Mouse (Mus musculus) liver, embryonic 14.5 days (tissue): Measurements from ENCODE around the gene Hoxd9.

Source experiments
- CTCF ChIP-seq: IDR thresholded peaks from 2 replicates; pipeline ENCODE4 v1.5.1; 2016; ENCODE audit warnings: antibody characterized with exemption, low read depth, control low read depth
- EP300 ChIP-seq: IDR thresholded peaks from 2 replicates; pipeline ENCODE4 v1.6.1; 2016; ENCODE audit warnings: antibody characterized with exemption, low read depth

DNA sequence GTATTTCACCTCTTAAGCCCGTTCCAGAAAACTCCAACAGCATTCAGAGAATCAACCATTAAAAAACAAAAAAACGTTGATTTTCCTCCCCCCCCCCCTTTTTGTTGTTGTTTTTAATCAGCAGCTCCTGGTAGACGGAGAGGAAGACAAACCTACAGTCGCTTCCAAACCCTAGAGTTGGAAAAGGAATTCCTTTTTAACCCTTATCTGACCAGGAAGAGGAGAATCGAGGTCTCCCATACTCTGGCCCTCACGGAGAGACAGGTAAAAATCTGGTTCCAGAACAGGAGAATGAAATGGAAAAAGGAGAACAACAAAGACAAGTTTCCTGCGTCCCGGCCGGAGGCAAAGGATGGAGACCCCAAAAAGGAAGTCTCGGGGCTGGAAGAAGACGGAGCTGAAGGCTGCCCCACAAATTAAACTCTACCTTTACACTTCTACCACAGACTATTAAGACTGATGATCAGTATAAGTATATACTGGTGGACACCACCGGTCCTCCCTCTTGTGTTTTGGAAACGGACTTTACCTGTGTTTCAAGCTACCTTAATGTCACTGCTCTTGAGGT, 8.9 kb downstream of the Hoxd9 start:
- TF ChIP-seq CTCF (no peak), EP300 (no peak)
